8 mouse cellular contexts compared by ENCODE assay signal in genomic region chr6:57702743-57703499, GRCm38 (mm10). TPM values are rescaled to one million over a fixed set of nuclear protein-coding genes. Genes with fewer than 3 reads are reported as not detected.
DNase-seq lines count a peak whose midpoint lies in the region; ATAC-seq and TF ChIP-seq lines count a peak whose summit lies in the region.

No protein-coding gene starts in this region.

- TF ChIP-seq CTCF in ES-Bruce4 (IDR thresholded peaks at IDR 0.05; ENCODE audit: low read depth, low read length) = no peak
- TF ChIP-seq CTCF in liver, postnatal 0 days (IDR thresholded peaks at IDR 0.05; ENCODE audit: low read depth) = no peak

- H3K27ac ChIP-seq in ES-Bruce4 (ENCODE audit: insufficient read depth, low read length) = peak overlapping the region; percentile 52
- H3K27ac ChIP-seq in forebrain, embryonic 13.5 days = peak overlapping the region; percentile 99
- H3K27ac ChIP-seq in liver, postnatal 0 days (ENCODE audit: low read depth) = peak overlapping the region; percentile 80
- peak overlapping the region; percentile 100 for H3K27ac ChIP-seq in neural tube, embryonic 14.5 days (ENCODE audit: low read depth, low read length)

- WGBS in forebrain, embryonic 13.5 days = under 1% methylated on average over 59 of the region's 59 CpGs
- WGBS in large intestine, adult 2 months = under 1% methylated on average over 59 of the region's 59 CpGs
- under 1% methylated on average over 59 of the region's 59 CpGs for WGBS in liver, postnatal 0 days (ENCODE audit: insufficient replicate concordance)
- under 1% methylated on average over 58 of the region's 59 CpGs for WGBS in neural tube, embryonic 14.5 days

- H3K4me3 ChIP-seq in ES-Bruce4 (ENCODE audit: low read depth, low read length) = peak overlapping the region; percentile 91
- peak overlapping the region; percentile 73 for H3K4me3 ChIP-seq in forebrain, embryonic 13.5 days
- H3K4me3 ChIP-seq in liver, postnatal 0 days (ENCODE audit: low read depth, low read length) = peak overlapping the region; percentile 79
- H3K4me3 ChIP-seq in neural tube, embryonic 14.5 days (ENCODE audit: low read depth, low read length) = peak overlapping the region; percentile 82

- H3K4me2 ChIP-seq in forebrain, embryonic 13.5 days = peak overlapping the region; percentile 68
- H3K4me2 ChIP-seq in liver, postnatal 0 days (ENCODE audit: low read depth, low read length) = peak overlapping the region; percentile 84
- H3K4me2 ChIP-seq in neural tube, embryonic 14.5 days (ENCODE audit: low read depth, low read length) = peak overlapping the region; percentile 83

- peak; percentile 97 for ATAC-seq in cerebellum, adult (ENCODE audit: insufficient number of reproducible peaks, low FRiP score, low TSS enrichment)
- ATAC-seq in forebrain, embryonic 13.5 days = peak; percentile 98
- peak; percentile 99 for ATAC-seq in liver, postnatal 0 days
- ATAC-seq in neural tube, embryonic 14.5 days (ENCODE audit: low read depth) = peak; percentile 98

- no peaks in the 10 kb centered on the region for H3K9me3 ChIP-seq in ES-Bruce4 (replicated peaks; ENCODE audit: control insufficient read depth, insufficient read depth, low read length, poor library complexity, severe bottlenecking)
- no peaks in the 10 kb centered on the region for H3K9me3 ChIP-seq in forebrain, embryonic 13.5 days (replicated peaks)
- H3K9me3 ChIP-seq in liver, postnatal 0 days (ENCODE audit: low read length) = no peaks in the 10 kb centered on the region
- no peaks in the 10 kb centered on the region for H3K9me3 ChIP-seq in neural tube, embryonic 14.5 days (ENCODE audit: control insufficient read depth, low read length)

- DNase-seq in heart, postnatal 10 days = peak; percentile 97
- peak; percentile 70 for DNase-seq in large intestine, adult 2 months (ENCODE audit: low read depth, low spot score)
- peak; percentile 97 for DNase-seq in liver, postnatal 0 days
- peak; percentile 95 for DNase-seq in testis, postnatal 10 days (ENCODE audit: low spot score)

- H3K36me3 ChIP-seq in ES-Bruce4 (ENCODE audit: control insufficient read depth, insufficient read depth, low read length, poor library complexity, severe bottlenecking) = no peaks in the 10 kb centered on the region
- H3K36me3 ChIP-seq in forebrain, embryonic 13.5 days (ENCODE audit: poor library complexity, severe bottlenecking) = no peaks in the 10 kb centered on the region
- H3K36me3 ChIP-seq in liver, postnatal 0 days (replicated peaks; ENCODE audit: insufficient read depth, low read length) = no peaks in the 10 kb centered on the region
- H3K36me3 ChIP-seq in neural tube, embryonic 14.5 days (ENCODE audit: control insufficient read depth, insufficient read depth, low read length) = no peaks in the 10 kb centered on the region

- peak; percentile 91 for TF ChIP-seq POLR2A in ES-Bruce4 (IDR thresholded peaks at IDR 0.05; ENCODE audit: insufficient read depth, low read length)

- H3K9ac ChIP-seq in ES-Bruce4 (ENCODE audit: low read depth, poor library complexity, severe bottlenecking) = peak overlapping the region; percentile 25
- peak overlapping the region; percentile 93 for H3K9ac ChIP-seq in forebrain, embryonic 13.5 days
- peak overlapping the region; percentile 69 for H3K9ac ChIP-seq in liver, postnatal 0 days (replicated peaks)
- peak overlapping the region; percentile 96 for H3K9ac ChIP-seq in neural tube, embryonic 14.5 days (replicated peaks; ENCODE audit: low read depth, low read length)

- no peaks in the 10 kb centered on the region for H3K4me1 ChIP-seq in ES-Bruce4 (ENCODE audit: control insufficient read depth, insufficient read depth, low read length)
- H3K4me1 ChIP-seq in forebrain, embryonic 13.5 days = peaks cover 24% of the 10 kb centered on the region
- 0 out of 2 replicates have a peak, but pooled peaks cover 2% of the 10 kb centered on the region for H3K4me1 ChIP-seq in liver, postnatal 0 days (ENCODE audit: insufficient read depth)
- H3K4me1 ChIP-seq in neural tube, embryonic 14.5 days (ENCODE audit: control insufficient read depth, insufficient read depth, low read length) = peaks cover 12% of the 10 kb centered on the region

- H3K27me3 ChIP-seq in ES-Bruce4 (ENCODE audit: control insufficient read depth, insufficient read depth, low read length, poor library complexity, severe bottlenecking) = no peaks in the 10 kb centered on the region
- H3K27me3 ChIP-seq in forebrain, embryonic 13.5 days = no peaks in the 10 kb centered on the region
- no peaks in the 10 kb centered on the region for H3K27me3 ChIP-seq in liver, postnatal 0 days (ENCODE audit: insufficient read depth, low read length)
- H3K27me3 ChIP-seq in neural tube, embryonic 14.5 days (ENCODE audit: control insufficient read depth, insufficient read depth, low read length) = no peaks in the 10 kb centered on the region

- intact Hi-C loops in heart, postnatal 10 days (cut with DNase I) = loop anchor here (10.0 kb wide), 1 partner anchor 988 kb away; the partner anchor contains the start of gene Avl9

- no peak for TF ChIP-seq EP300 in ES-Bruce4 (IDR thresholded peaks at IDR 0.05; ENCODE audit: insufficient read depth, low read depth, low read length)
- peak; percentile 60; the same call in 1 of the 2 replicates for TF ChIP-seq EP300 in liver, postnatal 0 days (IDR thresholded peaks at IDR 0.05; ENCODE audit: low read depth)

RNA-seq across cellular contexts. Expression of gene Lancl2, which starts 0.6 kb away (rescaled TPM):
- 28.0 and 30.1 TPM in 2 replicates for polyA plus RNA-seq in ES-Bruce4 (2011; ENCODE audit: insufficient read depth, insufficient read length, low read depth, missing spikeins)
- 56.3 and 68.6 TPM in 2 replicates for polyA plus RNA-seq in forebrain, embryonic 13.5 days (2015; fragmentation: Nextera tagmentation; extraction: Ambion mirVana)
- 10 to 100 TPM; 19.9 to 20.5 TPM for total RNA-seq in heart, postnatal 10 days (2021)
- polyA plus RNA-seq in large intestine, adult 2 months (2012; rRNA removed) = 4.0 and 4.4 TPM in 2 replicates
- polyA plus RNA-seq in liver, postnatal 0 days (2015; fragmentation: Nextera tagmentation; extraction: Ambion mirVana) = 6.4 and 8.0 TPM in 2 replicates
- 96.8 and 100 TPM in 2 replicates for polyA plus RNA-seq in neural tube, embryonic 14.5 days (2014; fragmentation: Nextera tagmentation; extraction: Ambion mirVana)

RNA-seq across cellular contexts. Expression of gene Pyurf, which starts 11.0 kb away (rescaled TPM):
- polyA plus RNA-seq in ES-Bruce4 (2011; ENCODE audit: insufficient read depth, insufficient read length, low read depth, missing spikeins) = 3.4 and 4.3 TPM in 2 replicates
- 10.9 and 11.7 TPM in 2 replicates for polyA plus RNA-seq in forebrain, embryonic 13.5 days (2015; fragmentation: Nextera tagmentation; extraction: Ambion mirVana)
- total RNA-seq in heart, postnatal 10 days (2021) = 10 to 100 TPM; 18.2 to 18.7 TPM
- polyA plus RNA-seq in large intestine, adult 2 months (2012; rRNA removed) = 12.9 and 13.1 TPM in 2 replicates
- polyA plus RNA-seq in liver, postnatal 0 days (2015; fragmentation: Nextera tagmentation; extraction: Ambion mirVana) = 12.3 TPM in 2 replicates
- 20.4 and 21.8 TPM in 2 replicates for polyA plus RNA-seq in neural tube, embryonic 14.5 days (2014; fragmentation: Nextera tagmentation; extraction: Ambion mirVana)

Comparison
In these comparisons a context has a peak if more than half of its experiments do, and no peak if none do; other contexts are left out.
1. Peak in every context shown above with its lines: DNase-seq, ATAC-seq, H3K4me3 ChIP-seq and H3K27ac ChIP-seq.
2. H3K9ac ChIP-seq: peak in every context shown above with its lines; median percentile 96 in neural tube, embryonic 14.5 days; 93 in forebrain, embryonic 13.5 days; 69 in liver, postnatal 0 days; 25 in ES-Bruce4.